ENCODE assay signal across 8 mouse cellular contexts in genomic region chr12:27140335-27140702, GRCm38 (mm10).
DNase-seq lines count a peak whose midpoint lies in the region; ATAC-seq lines count a peak whose summit lies in the region.

No protein-coding gene starts in this region.

- H3K27me3 ChIP-seq in embryonic facial prominence, embryonic 11.5 days (ENCODE audit: control insufficient read depth, insufficient read depth, low read length), result no peaks in the 10 kb centered on the region
- H3K27me3 ChIP-seq in limb, embryonic 10.5 days (ENCODE audit: low read depth, poor library complexity, severe bottlenecking), result no peaks in the 10 kb centered on the region
- H3K27me3 ChIP-seq in neural tube, embryonic 13.5 days, result no peaks in the 10 kb centered on the region

- peak; percentile 17 to 45 for DNase-seq in kidney, postnatal 4 days
- no peak for DNase-seq in kidney, postnatal 10 days
- peak; percentile 77 for DNase-seq in embryonic facial prominence, embryonic 11.5 days (ENCODE audit: low spot score)
- DNase-seq in limb, embryonic 10.5 days (ENCODE audit: low spot score), result peak; percentile 49
- DNase-seq in right cerebral cortex, adult 2 months (ENCODE audit: low spot score in 2 of 2), result no peak
- no peak for DNase-seq in thymus, postnatal 0 days (ENCODE audit: low spot score)
- no peak for DNase-seq in gastrocnemius, postnatal 36 days

- H3K27ac ChIP-seq in embryonic facial prominence, embryonic 11.5 days (replicated peaks; ENCODE audit: low read depth, low read length), result peak overlapping the region; percentile 85; the same call in 1 of the 2 replicates
- peak overlapping the region; percentile 90 for H3K27ac ChIP-seq in limb, embryonic 10.5 days
- H3K27ac ChIP-seq in neural tube, embryonic 13.5 days (replicated peaks), result peak overlapping the region; percentile 98

- peak; percentile 60; the same call in 1 of the 2 replicates for ATAC-seq in embryonic facial prominence, embryonic 11.5 days (replicated peaks; ENCODE audit: insufficient number of reproducible peaks, low FRiP score, low TSS enrichment, low read depth)
- ATAC-seq in neural tube, embryonic 13.5 days (ENCODE audit: low read depth), result peak; percentile 62

- H3K4me3 ChIP-seq in embryonic facial prominence, embryonic 11.5 days (ENCODE audit: low read depth, low read length), result no peak overlapping the region
- no peak overlapping the region for H3K4me3 ChIP-seq in limb, embryonic 10.5 days
- no peak overlapping the region for H3K4me3 ChIP-seq in neural tube, embryonic 13.5 days

- 19% methylated on average over 5 of the region's 5 CpGs for WGBS in embryonic facial prominence, embryonic 11.5 days
- WGBS in limb, embryonic 10.5 days, result 32% methylated on average over 5 of the region's 5 CpGs
- WGBS in neural tube, embryonic 13.5 days, result 6% methylated on average over 5 of the region's 5 CpGs

- H3K4me1 ChIP-seq in embryonic facial prominence, embryonic 11.5 days (ENCODE audit: control insufficient read depth, insufficient read depth, low read length), result peaks cover 4% of the 10 kb centered on the region; the same call in 1 of the 2 replicates
- peaks cover 72% of the 10 kb centered on the region for H3K4me1 ChIP-seq in limb, embryonic 10.5 days
- H3K4me1 ChIP-seq in neural tube, embryonic 13.5 days (replicated peaks), result peaks cover 80% of the 10 kb centered on the region

- H3K4me2 ChIP-seq in embryonic facial prominence, embryonic 11.5 days (ENCODE audit: low read depth, low read length), result no peak overlapping the region
- 0 out of 2 replicates have a peak overlapping the region, but pooled peaks have one; percentile 14 for H3K4me2 ChIP-seq in neural tube, embryonic 13.5 days

- no peak overlapping the region for H3K9ac ChIP-seq in embryonic facial prominence, embryonic 11.5 days (replicated peaks; ENCODE audit: low read length)
- no peak overlapping the region for H3K9ac ChIP-seq in neural tube, embryonic 13.5 days

- intact Hi-C loops in gastrocnemius, postnatal 36 days (cut with DNase I), result no loop called here

- H3K36me3 ChIP-seq in embryonic facial prominence, embryonic 11.5 days (replicated peaks; ENCODE audit: control insufficient read depth, insufficient read depth, low read depth, low read length), result no peaks in the 10 kb centered on the region
- H3K36me3 ChIP-seq in limb, embryonic 10.5 days, result no peaks in the 10 kb centered on the region
- no peaks in the 10 kb centered on the region for H3K36me3 ChIP-seq in neural tube, embryonic 13.5 days

- no peaks in the 10 kb centered on the region for H3K9me3 ChIP-seq in embryonic facial prominence, embryonic 11.5 days (replicated peaks; ENCODE audit: control insufficient read depth, low read length)
- H3K9me3 ChIP-seq in limb, embryonic 10.5 days (replicated peaks), result no peaks in the 10 kb centered on the region
- no peaks in the 10 kb centered on the region for H3K9me3 ChIP-seq in neural tube, embryonic 13.5 days

Comparison
In these comparisons a context has a peak if more than half of its experiments do, and no peak if none do; other contexts are left out.
1. DNase-seq: peak in kidney, postnatal 4 days (2 of 2), embryonic facial prominence, embryonic 11.5 days (single experiment) and limb, embryonic 10.5 days (single experiment); none in kidney, postnatal 10 days (single experiment), right cerebral cortex, adult 2 months (0 of 2), thymus, postnatal 0 days (single experiment) and gastrocnemius, postnatal 36 days (0 of 2).
2. Peak in every context shown above with its lines, with median percentiles within 50 percentile points of each other: H3K27ac ChIP-seq.